In the genomic region with DNA sequence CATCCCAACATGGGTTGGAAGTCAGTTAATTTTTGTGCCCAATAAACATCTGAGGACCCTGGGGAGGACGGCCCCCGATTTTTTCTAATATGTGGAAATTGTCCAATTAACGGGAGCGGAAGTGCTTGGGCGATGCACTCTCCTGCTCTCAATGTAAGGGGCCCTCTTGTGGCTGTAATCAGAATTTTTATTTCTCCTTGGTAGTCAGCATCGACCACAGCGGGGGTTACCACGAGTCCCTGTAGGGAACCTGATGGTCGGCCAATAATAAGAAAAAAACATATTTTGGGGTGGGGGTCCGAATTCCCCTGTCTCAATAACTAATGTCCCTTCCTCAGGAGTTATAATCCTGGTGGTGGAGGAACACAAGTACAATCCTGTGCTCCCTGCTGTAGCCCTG, we compare ENCODE assay signal across 15 mouse cellular contexts. TPM values are rescaled to one million over a fixed set of nuclear protein-coding genes. Genes with fewer than 3 reads are reported as not detected.
"Had no signal": no experiment of that assay in that cellular context is flagged by ENCODE, and none has a peak within 500 bp of the region (broad histone marks: within the 10 kb centered on the region; RNA-seq: fewer than 3 reads in every experiment).

No protein-coding gene starts in this region.

RNA-seq across cellular contexts. Expression of gene Vmn2r89, which starts 28.6 kb away (rescaled TPM):
- total RNA-seq: layer of hippocampus, adult 18-20 months; layer of hippocampus, postnatal 10 days; left cerebral cortex, postnatal 10 days; left cerebral cortex, postnatal 4 days; megakaryocyte, adult 5-6 weeks; monocyte, adult 5-6 weeks had no signal
- polyA plus RNA-seq: kidney, embryonic 16.5 days; limb, embryonic 13.5 days; liver, embryonic 11.5 days; liver, embryonic 15.5 days; lung, adult 2 months; midbrain, embryonic 10.5 days; midbrain, embryonic 15.5 days; neural tube, embryonic 13.5 days; stomach, embryonic 14.5 days had no signal
